In the genomic region with DNA sequence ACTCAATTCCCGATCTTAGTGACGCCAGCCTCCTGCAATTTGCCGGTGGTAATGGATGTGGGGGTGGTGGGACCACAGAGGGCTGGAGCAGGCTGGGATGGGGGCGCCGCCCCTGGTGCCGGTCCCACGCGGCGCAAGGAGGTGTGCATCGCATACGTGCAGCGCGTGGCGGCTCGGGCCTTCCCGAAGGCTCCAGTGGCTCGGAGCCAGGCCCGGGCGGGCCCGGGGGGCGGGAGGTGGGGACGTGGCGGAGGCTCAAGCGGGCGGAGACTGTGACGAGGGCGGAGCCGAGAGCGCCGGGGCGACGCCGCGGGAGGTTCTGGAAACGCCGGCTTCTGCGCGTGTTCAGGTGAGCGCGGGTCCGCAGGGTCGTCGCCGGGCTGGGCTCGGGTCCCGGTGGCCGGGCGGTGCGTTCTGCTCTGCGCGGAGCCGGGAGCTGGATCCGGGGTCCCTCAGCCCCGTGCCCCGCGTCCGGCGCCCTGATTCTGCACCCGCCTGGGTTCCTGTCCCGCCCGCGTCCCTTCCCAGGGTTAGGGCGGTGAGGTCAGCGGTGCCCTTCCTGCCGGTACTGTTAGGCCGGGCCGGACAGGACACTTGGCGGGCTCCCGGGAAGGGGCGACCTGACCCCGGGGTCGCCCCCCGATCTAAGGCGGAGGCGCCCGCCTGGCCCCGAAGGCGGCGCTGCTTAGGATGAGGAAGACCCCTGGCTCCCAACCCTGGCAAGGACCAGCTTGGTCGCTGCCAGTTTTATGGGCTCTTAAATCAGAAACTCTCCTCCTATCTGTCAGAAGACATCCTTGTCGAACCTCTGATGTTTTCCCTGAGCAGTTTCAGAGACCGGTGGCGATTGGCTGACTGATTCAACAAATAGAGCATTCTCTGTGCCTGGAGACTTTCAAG, we compare ENCODE assay signal across 8 mouse cellular contexts. TPM values are rescaled to one million over a fixed set of nuclear protein-coding genes. Genes with fewer than 3 reads are reported as not detected.
DNase-seq lines count a peak whose midpoint lies in the region; ATAC-seq lines count a peak whose summit lies in the region.

No protein-coding gene starts in this region.

- peak; percentile 85 for ATAC-seq in embryonic facial prominence, embryonic 13.5 days (ENCODE audit: insufficient number of reproducible peaks, insufficient read depth, low FRiP score, low TSS enrichment, low read depth)
- peak; percentile 73 for ATAC-seq in heart, embryonic 13.5 days (ENCODE audit: extremely low read depth, insufficient number of reproducible peaks, low FRiP score, low TSS enrichment)
- ATAC-seq in kidney, embryonic 16.5 days (ENCODE audit: low FRiP score, low TSS enrichment): peak; percentile 92
- ATAC-seq in neural tube, embryonic 13.5 days (ENCODE audit: low read depth): peak; percentile 86

- H3K4me3 ChIP-seq in embryonic facial prominence, embryonic 13.5 days: peak overlapping the region; percentile 75
- H3K4me3 ChIP-seq in heart, embryonic 13.5 days: peak overlapping the region; percentile 81
- H3K4me3 ChIP-seq in kidney, embryonic 16.5 days (ENCODE audit: low read length): peak overlapping the region; percentile 74
- peak overlapping the region; percentile 65 for H3K4me3 ChIP-seq in neural tube, embryonic 13.5 days

- DNase-seq in CD4-positive helper T cell, adult 2 months (ENCODE audit: low read depth, low spot score): peak; percentile 64
- DNase-seq in adrenal gland, adult 2 months: peak; percentile 91
- DNase-seq in lung, adult 18-20 months: peak; percentile 78 to 83
- peak; percentile 49 for DNase-seq in urinary bladder, adult 2 months (ENCODE audit: low spot score)

- peaks cover 37% of the 10 kb centered on the region for H3K4me1 ChIP-seq in embryonic facial prominence, embryonic 13.5 days
- H3K4me1 ChIP-seq in heart, embryonic 13.5 days: peaks cover 42% of the 10 kb centered on the region
- H3K4me1 ChIP-seq in kidney, embryonic 16.5 days (ENCODE audit: insufficient read depth, low read length): peaks cover 19% of the 10 kb centered on the region
- peaks cover 27% of the 10 kb centered on the region for H3K4me1 ChIP-seq in neural tube, embryonic 13.5 days (replicated peaks)

- no peaks in the 10 kb centered on the region for H3K9me3 ChIP-seq in embryonic facial prominence, embryonic 13.5 days
- H3K9me3 ChIP-seq in heart, embryonic 13.5 days: no peaks in the 10 kb centered on the region
- no peaks in the 10 kb centered on the region for H3K9me3 ChIP-seq in kidney, embryonic 16.5 days (ENCODE audit: low read length)
- H3K9me3 ChIP-seq in neural tube, embryonic 13.5 days: no peaks in the 10 kb centered on the region

- under 1% methylated on average over 80 of the region's 83 CpGs for WGBS in embryonic facial prominence, embryonic 13.5 days
- under 1% methylated on average over 67 of the region's 83 CpGs for WGBS in heart, embryonic 13.5 days
- under 1% methylated on average over 77 of the region's 83 CpGs for WGBS in kidney, embryonic 16.5 days
- under 1% methylated on average over 73 of the region's 83 CpGs for WGBS in neural tube, embryonic 13.5 days

- peak overlapping the region; percentile 97 for H3K4me2 ChIP-seq in embryonic facial prominence, embryonic 13.5 days
- peak overlapping the region; percentile 97 for H3K4me2 ChIP-seq in heart, embryonic 13.5 days
- peak overlapping the region; percentile 87 for H3K4me2 ChIP-seq in kidney, embryonic 16.5 days (replicated peaks; ENCODE audit: low read depth, low read length)
- H3K4me2 ChIP-seq in neural tube, embryonic 13.5 days: peak overlapping the region; percentile 98

- H3K27me3 ChIP-seq in embryonic facial prominence, embryonic 13.5 days: no peaks in the 10 kb centered on the region
- peaks cover 14% of the 10 kb centered on the region; the same call in 1 of the 2 replicates for H3K27me3 ChIP-seq in heart, embryonic 13.5 days (replicated peaks)
- no peaks in the 10 kb centered on the region for H3K27me3 ChIP-seq in kidney, embryonic 16.5 days (ENCODE audit: insufficient read depth, low read length)
- peaks cover 22% of the 10 kb centered on the region for H3K27me3 ChIP-seq in neural tube, embryonic 13.5 days

- H3K9ac ChIP-seq in embryonic facial prominence, embryonic 13.5 days: peak overlapping the region; percentile 82
- peak overlapping the region; percentile 90 for H3K9ac ChIP-seq in heart, embryonic 13.5 days
- peak overlapping the region; percentile 70 for H3K9ac ChIP-seq in kidney, embryonic 16.5 days (replicated peaks; ENCODE audit: low read length)
- peak overlapping the region; percentile 82 for H3K9ac ChIP-seq in neural tube, embryonic 13.5 days

- H3K36me3 ChIP-seq in embryonic facial prominence, embryonic 13.5 days: no peaks in the 10 kb centered on the region
- H3K36me3 ChIP-seq in heart, embryonic 13.5 days: peaks cover 6% of the 10 kb centered on the region; the same call in 1 of the 2 replicates
- no peaks in the 10 kb centered on the region for H3K36me3 ChIP-seq in kidney, embryonic 16.5 days (ENCODE audit: insufficient read depth, low read length)
- no peaks in the 10 kb centered on the region for H3K36me3 ChIP-seq in neural tube, embryonic 13.5 days

- H3K27ac ChIP-seq in embryonic facial prominence, embryonic 13.5 days: peak overlapping the region; percentile 33; the same call in 1 of the 2 replicates
- H3K27ac ChIP-seq in heart, embryonic 13.5 days (replicated peaks): peak overlapping the region; percentile 38; the same call in 1 of the 2 replicates
- no peak overlapping the region for H3K27ac ChIP-seq in kidney, embryonic 16.5 days (ENCODE audit: low read length)
- H3K27ac ChIP-seq in neural tube, embryonic 13.5 days (replicated peaks): no peak overlapping the region

RNA-seq across cellular contexts. Expression of a gene that starts 1.0 kb away (rescaled TPM):
- total RNA-seq in adrenal gland, adult 2 months (2021): 10 to 100 TPM; 36.5 to 39.6 TPM
- 10.9 and 12.1 TPM in 2 replicates for polyA plus RNA-seq in adrenal gland, adult 2 months (2012; rRNA removed)
- 68.2 and 76.4 TPM in 2 replicates for polyA plus RNA-seq in embryonic facial prominence, embryonic 13.5 days (2015; fragmentation: Nextera tagmentation; extraction: Ambion mirVana)
- 44.7 and 51.5 TPM in 2 replicates for polyA plus RNA-seq in heart, embryonic 13.5 days (2015; fragmentation: Nextera tagmentation; extraction: Ambion mirVana)
- polyA plus RNA-seq in kidney, embryonic 16.5 days (2015; fragmentation: Nextera tagmentation; extraction: Ambion mirVana): 38.1 and 43.0 TPM in 2 replicates
- polyA plus RNA-seq in neural tube, embryonic 13.5 days (2015; fragmentation: Nextera tagmentation; extraction: Ambion mirVana): 12.6 and 16.1 TPM in 2 replicates
- polyA plus RNA-seq in urinary bladder, adult 2 months (2012; rRNA removed): 26.5 and 26.7 TPM in 2 replicates

RNA-seq across cellular contexts. Expression of a gene that starts 32.1 kb away (rescaled TPM):
- total RNA-seq in adrenal gland, adult 2 months (2021): 10 to 100 TPM; 16.1 to 18.7 TPM
- polyA plus RNA-seq in adrenal gland, adult 2 months (2012; rRNA removed): 86.7 and 101 TPM in 2 replicates
- polyA plus RNA-seq in embryonic facial prominence, embryonic 13.5 days (2015; fragmentation: Nextera tagmentation; extraction: Ambion mirVana): 168 and 172 TPM in 2 replicates
- 9.5 and 9.7 TPM in 2 replicates for polyA plus RNA-seq in heart, embryonic 13.5 days (2015; fragmentation: Nextera tagmentation; extraction: Ambion mirVana)
- polyA plus RNA-seq in kidney, embryonic 16.5 days (2015; fragmentation: Nextera tagmentation; extraction: Ambion mirVana): 50.3 and 55.0 TPM in 2 replicates
- polyA plus RNA-seq in neural tube, embryonic 13.5 days (2015; fragmentation: Nextera tagmentation; extraction: Ambion mirVana): 33.0 and 37.2 TPM in 2 replicates
- 170 and 183 TPM in 2 replicates for polyA plus RNA-seq in urinary bladder, adult 2 months (2012; rRNA removed)

Comparison
In these comparisons a context has a peak if more than half of its experiments do, and no peak if none do; other contexts are left out.
1. H3K27ac ChIP-seq: peak in embryonic facial prominence, embryonic 13.5 days (single experiment) and heart, embryonic 13.5 days (single experiment); none in kidney, embryonic 16.5 days (single experiment) and neural tube, embryonic 13.5 days (single experiment).
2. Peak in every context shown above with its lines, with median percentiles within 50 percentile points of each other: DNase-seq, ATAC-seq, H3K4me2 ChIP-seq, H3K4me3 ChIP-seq and H3K9ac ChIP-seq.